16 mouse cellular contexts compared by ENCODE assay signal in genomic region chr5:74163141-74163540, GRCm38 (mm10). TPM values are rescaled to one million over a fixed set of nuclear protein-coding genes. Genes with fewer than 3 reads are reported as not detected.
DNase-seq lines count a peak whose midpoint lies in the region; ATAC-seq and TF ChIP-seq lines count a peak whose summit lies in the region.
"Had no signal": no experiment of that assay in that cellular context is flagged by ENCODE, and none has a peak within 500 bp of the region (broad histone marks: within the 10 kb centered on the region; RNA-seq: fewer than 3 reads in every experiment).

No protein-coding gene starts in this region.

- H3K27me3 ChIP-seq in heart, postnatal 0 days (ENCODE audit: control insufficient read depth, insufficient read depth, low read length), result no peaks in the 10 kb centered on the region
- H3K27me3 ChIP-seq in lung, embryonic 14.5 days (ENCODE audit: insufficient read depth, low read length), result no peaks in the 10 kb centered on the region
- H3K27me3 ChIP-seq: lung, embryonic 15.5 days had no signal

- 52% methylated on average over 6 of the region's 6 CpGs for WGBS in heart, postnatal 0 days
- WGBS in lung, embryonic 14.5 days, result 76% methylated on average over 6 of the region's 6 CpGs

- peaks cover 38% of the 10 kb centered on the region for H3K4me1 ChIP-seq in heart, postnatal 0 days (ENCODE audit: control insufficient read depth, insufficient read depth)
- H3K4me1 ChIP-seq in lung, embryonic 14.5 days (ENCODE audit: insufficient read depth), result peaks cover 31% of the 10 kb centered on the region

- TF ChIP-seq CTCF in heart, postnatal 0 days (IDR thresholded peaks at IDR 0.05; ENCODE audit: low read depth), result no peak
- no peak for TF ChIP-seq CTCF in lung, embryonic 14.5 days (IDR thresholded peaks at IDR 0.05; ENCODE audit: low read depth)

- intact Hi-C loops in heart, postnatal 25 days (cut with DNase I), result no loop called here

- no peak overlapping the region for H3K4me2 ChIP-seq in heart, postnatal 0 days (ENCODE audit: low read depth, low read length)
- H3K4me2 ChIP-seq in lung, embryonic 14.5 days, result no peak overlapping the region

- no peak overlapping the region for H3K4me3 ChIP-seq in heart, postnatal 0 days (ENCODE audit: low read depth, low read length)
- H3K4me3 ChIP-seq in lung, embryonic 14.5 days (ENCODE audit: low read depth, low read length), result no peak overlapping the region
- H3K4me3 ChIP-seq: lung, embryonic 15.5 days had no signal

- no peak for ATAC-seq in heart, postnatal 0 days (ENCODE audit: insufficient read depth, low read depth)
- ATAC-seq in lung, embryonic 14.5 days (ENCODE audit: insufficient read depth), result no peak
- ATAC-seq: CD4-positive, CD25-positive, alpha-beta regulatory T cell, adult 4 months; midbrain, embryonic 16.5 days had no signal

- DNase-seq in adrenal gland, postnatal 10 days, result peak; percentile 17
- no peak for DNase-seq in adrenal gland, postnatal 14 days
- no peak for DNase-seq in heart, postnatal 0 days (ENCODE audit: low spot score)
- no peak for DNase-seq in heart, postnatal 25 days (ENCODE audit: low spot score)
- peak; percentile 60 for DNase-seq in lung, embryonic 14.5 days
- no peak for DNase-seq in lung, postnatal 10 days
- DNase-seq in kidney, postnatal 36 days, result peak; percentile 48 to 64
- DNase-seq in layer of hippocampus, adult 8-10 months (ENCODE audit: low spot score in 2 of 2), result no peak
- DNase-seq: cerebellum, postnatal 10 days; gastrocnemius, postnatal 10 days; spleen, adult 18-20 months; thymus, adult 2 months had no signal

- no peak for TF ChIP-seq EP300 in heart, postnatal 0 days (IDR thresholded peaks at IDR 0.05; ENCODE audit: low read depth)

- H3K27ac ChIP-seq in heart, postnatal 0 days (ENCODE audit: low read depth), result 0 out of 2 replicates have a peak overlapping the region, but pooled peaks have one; percentile 18
- no peak overlapping the region for H3K27ac ChIP-seq in lung, embryonic 14.5 days (ENCODE audit: low read depth)

- H3K9me3 ChIP-seq in heart, postnatal 0 days (replicated peaks; ENCODE audit: control insufficient read depth, low read length), result no peaks in the 10 kb centered on the region
- no peaks in the 10 kb centered on the region for H3K9me3 ChIP-seq in lung, embryonic 14.5 days (ENCODE audit: low read depth, low read length)
- H3K9me3 ChIP-seq: G1E; lung, embryonic 15.5 days had no signal

- H3K36me3 ChIP-seq in heart, postnatal 0 days (replicated peaks; ENCODE audit: control insufficient read depth, insufficient read depth, low read length), result no peaks in the 10 kb centered on the region
- H3K36me3 ChIP-seq in lung, embryonic 14.5 days (ENCODE audit: insufficient read depth), result no peaks in the 10 kb centered on the region
- H3K36me3 ChIP-seq: G1E; lung, embryonic 15.5 days had no signal

- no peak overlapping the region for H3K9ac ChIP-seq in heart, postnatal 0 days (replicated peaks; ENCODE audit: low read depth, low read length)
- H3K9ac ChIP-seq in lung, embryonic 14.5 days, result no peak overlapping the region
- H3K9ac ChIP-seq: lung, embryonic 15.5 days had no signal

RNA-seq across cellular contexts. Expression of gene Rasl11b, which starts 31.9 kb away (rescaled TPM):
- 10 to 100 TPM; 15.7 to 18.6 TPM for total RNA-seq in adrenal gland, postnatal 10 days (2021)
- total RNA-seq in adrenal gland, postnatal 14 days (2021), result 16.0 and 17.8 TPM in 2 replicates
- total RNA-seq in heart, postnatal 0 days (2014; rRNA removed; ENCODE audit: low replicate concordance), result 22.8 and 24.5 TPM in 2 replicates
- 61.9 and 67.8 TPM in 2 replicates for polyA plus RNA-seq in heart, postnatal 0 days (2015; fragmentation: Nextera tagmentation; extraction: Ambion mirVana)
- 10 to 100 TPM; 35.8 to 50.2 TPM for total RNA-seq in heart, postnatal 25 days (2021)
- 90.2 and 93.2 TPM in 2 replicates for polyA plus RNA-seq in lung, embryonic 14.5 days (2014; fragmentation: Nextera tagmentation; extraction: Ambion mirVana)
- total RNA-seq in layer of hippocampus, adult 8-10 months (2022), result 10 to 100 TPM; 60.9 to 67.0 (median 63.6) TPM

Comparison
In these comparisons a context has a peak if more than half of its experiments do, and no peak if none do; other contexts are left out.
1. DNase-seq: peak in adrenal gland, postnatal 10 days (single experiment), lung, embryonic 14.5 days (single experiment) and kidney, postnatal 36 days (2 of 2); none in adrenal gland, postnatal 14 days (single experiment), heart, postnatal 0 days (single experiment), heart, postnatal 25 days (single experiment), lung, postnatal 10 days (single experiment) and layer of hippocampus, adult 8-10 months (0 of 2).